Mouse (Mus musculus) layer of hippocampus, adult 8-10 months (tissue): ENCODE results near the gene Zfp639. TPM values are rescaled to one million over a fixed set of nuclear protein-coding genes. Genes with fewer than 3 reads are reported as not detected.
A peak's percentile ranks its signal among the peaks of the same experiment; 100 is the strongest.

Experiments
- DNase-seq, 2 experiments: peaks; one replicate each; pipeline ENCODE4 v3.0.0; 2022; ENCODE audit warnings: low spot score in 2 of 2
- total RNA-seq, 4 experiments: library from RNA; stranded (reverse); gene quantifications; 2 replicates each; pipeline ENCODE4 v1.2.4; 2022

Zfp639 gene
- 10 to 100 TPM; 32.4 to 46.3 (median 36.5) TPM for total RNA-seq

- DNase-seq, result no peak
Measured at GRCm38 (mm10) chr3:32509496-32510374, at the start of gene Zfp639. Gene Zfp639 (plus strand): TSS chr3:32510259.

- DNase-seq, result no peak
Measured at GRCm38 (mm10) chr3:32467321-32467720, 42.7 kb upstream of the Zfp639 start.

GRCm38 (mm10) chr3:32468411-32468810 is 41.6 kb upstream of the Zfp639 start:
- DNase-seq, result no peak

- DNase-seq, result no peak
Measured at GRCm38 (mm10) chr3:32470449-32470848, 39.6 kb upstream of the Zfp639 start.

GRCm38 (mm10) chr3:32471098-32471497 is 39.0 kb upstream of the Zfp639 start:
- peak; percentile 14 to 25 for DNase-seq

- DNase-seq, result no peak
Measured at GRCm38 (mm10) chr3:32472191-32472900, 37.7 kb upstream of the Zfp639 start.

GRCm38 (mm10) chr3:32473184-32473583 is 36.9 kb upstream of the Zfp639 start:
- DNase-seq, result no peak

- no peak for DNase-seq
Measured at GRCm38 (mm10) chr3:32479961-32480360, 30.1 kb upstream of the Zfp639 start.

GRCm38 (mm10) chr3:32483035-32483434 is 27.0 kb upstream of the Zfp639 start:
- no peak for DNase-seq

GRCm38 (mm10) chr3:32486543-32486942 is 23.5 kb upstream of the Zfp639 start:
- DNase-seq, result no peak

- no peak for DNase-seq
Measured at GRCm38 (mm10) chr3:32488172-32488571, 21.9 kb upstream of the Zfp639 start.

GRCm38 (mm10) chr3:32490076-32490927 is 19.8 kb upstream of the Zfp639 start:
- DNase-seq, result no peak

GRCm38 (mm10) chr3:32490928-32491315 is 19.1 kb upstream of the Zfp639 start:
- DNase-seq, result no peak

- DNase-seq, result no peak
Measured at GRCm38 (mm10) chr3:32492097-32493090, 17.7 kb upstream of the Zfp639 start, which contains the start of gene Kcnmb3. Gene Kcnmb3 (minus strand): TSS chr3:32492231.

- DNase-seq, result no peak
Measured at GRCm38 (mm10) chr3:32494387-32495087, 15.5 kb upstream of the Zfp639 start.

- DNase-seq, result no peak
Measured at GRCm38 (mm10) chr3:32495088-32495770, 14.8 kb upstream of the Zfp639 start.

- no peak for DNase-seq
Measured at GRCm38 (mm10) chr3:32495856-32496710, 14.0 kb upstream of the Zfp639 start.

GRCm38 (mm10) chr3:32496711-32497070 is 13.4 kb upstream of the Zfp639 start:
- DNase-seq, result no peak
